Mouse (Mus musculus): ENCODE data around the gene Galnt4. TPM values are rescaled to one million over a fixed set of nuclear protein-coding genes. Genes with fewer than 3 reads are reported as not detected.

The Galnt4 gene
- total RNA-seq, 2 experiments from 2014 or later: 3.0 to 3.5 TPM

DNA sequence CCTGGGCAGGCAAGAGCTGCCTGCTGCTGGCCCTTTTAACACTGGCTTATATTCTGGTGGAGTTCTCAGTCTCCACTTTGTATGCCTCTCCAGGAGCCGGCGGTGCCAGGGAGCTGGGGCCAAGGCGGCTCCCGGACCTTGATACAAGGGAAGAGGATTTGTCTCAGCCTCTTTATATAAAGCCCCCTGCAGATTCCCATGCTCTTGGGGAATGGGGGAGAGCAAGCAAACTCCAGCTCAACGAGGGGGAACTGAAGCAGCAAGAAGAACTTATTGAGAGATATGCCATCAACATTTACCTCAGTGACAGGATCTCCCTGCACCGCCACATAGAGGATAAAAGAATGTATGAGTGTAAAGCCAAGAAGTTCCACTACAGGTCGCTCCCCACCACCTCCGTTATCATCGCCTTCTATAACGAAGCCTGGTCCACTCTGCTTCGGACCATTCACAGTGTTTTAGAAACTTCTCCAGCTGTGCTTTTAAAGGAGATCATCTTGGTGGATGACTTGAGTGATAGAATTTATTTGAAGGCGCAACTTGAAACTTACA is 548 bp downstream of the Galnt4 start:
- intact Hi-C loops (cut with DNase I; ENCODE audit: low total_unique reads): no loop called here
- DNase-seq: no peak

DNA sequence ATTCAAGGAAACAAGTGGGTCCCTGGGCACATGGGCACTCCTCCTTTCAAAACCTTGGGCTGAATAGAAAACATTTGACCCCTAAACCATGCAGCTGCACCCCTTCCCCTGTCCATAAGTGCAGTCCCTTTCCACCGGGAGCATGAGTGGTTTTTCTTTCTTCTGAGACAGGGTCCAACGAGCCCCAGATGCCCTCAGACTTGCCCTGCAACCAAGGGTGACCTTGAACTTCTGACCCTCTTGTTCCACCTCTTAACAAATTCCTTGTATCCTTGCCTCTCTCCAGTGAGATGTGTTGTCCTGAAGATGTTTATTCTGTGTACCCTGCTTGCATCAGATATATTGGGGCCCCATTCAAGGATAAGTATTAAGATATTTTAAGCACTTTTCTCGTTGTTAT is 5.6 kb downstream of the Galnt4 start:
- intact Hi-C loops (cut with DNase I; ENCODE audit: low total_unique reads): no loop called here
- no peak for DNase-seq

- no peak for DNase-seq
- intact Hi-C loops (cut with DNase I; ENCODE audit: low total_unique reads): no loop called here
Measured at GRCm38 (mm10) chr10:99114295-99114694, 6.3 kb downstream of the Galnt4 start.

DNA sequence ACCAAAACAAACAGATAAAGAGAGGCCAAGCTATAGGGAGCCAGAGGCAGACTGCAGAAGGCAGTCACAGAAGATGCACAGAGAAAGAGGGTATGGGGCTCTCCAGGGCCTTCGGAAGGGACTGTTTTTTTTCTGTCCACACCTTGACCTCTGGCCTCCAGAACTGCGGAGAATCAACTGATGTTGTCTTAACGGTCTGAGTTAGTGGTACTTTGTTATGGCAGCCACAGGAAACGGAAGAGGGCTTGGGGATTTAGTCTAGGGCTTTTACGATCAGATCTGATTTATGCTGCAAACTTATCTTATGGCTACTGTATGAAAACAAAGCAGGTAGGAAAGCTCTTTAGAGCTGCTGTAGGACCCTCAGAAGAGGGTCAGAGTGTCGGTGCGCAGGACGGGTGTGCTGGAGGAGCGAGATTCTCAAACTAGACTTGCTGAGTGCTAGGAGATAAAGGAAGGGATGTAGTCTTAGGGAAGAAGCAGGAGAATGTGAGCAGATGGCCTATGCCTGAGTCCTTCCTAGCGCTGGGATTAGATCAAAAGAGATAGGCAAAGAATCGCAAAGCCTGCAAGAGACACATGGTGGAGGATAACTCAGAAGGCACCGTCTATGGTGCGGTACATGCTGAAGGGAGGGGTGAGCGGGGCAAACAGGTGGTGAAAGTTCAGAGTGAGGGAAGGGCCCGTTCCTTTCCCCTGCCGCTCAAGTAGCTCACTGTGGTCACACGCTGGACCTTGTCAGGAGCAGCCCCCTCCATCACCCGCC is 7.7 kb downstream of the Galnt4 start:
- DNase-seq: no peak
- intact Hi-C loops (cut with DNase I; ENCODE audit: low total_unique reads): no loop called here

GRCm38 (mm10) chr10:99116237-99116632 is 8.3 kb downstream of the Galnt4 start:
- no peak for DNase-seq
- intact Hi-C loops (cut with DNase I; ENCODE audit: low total_unique reads): no loop called here

DNA sequence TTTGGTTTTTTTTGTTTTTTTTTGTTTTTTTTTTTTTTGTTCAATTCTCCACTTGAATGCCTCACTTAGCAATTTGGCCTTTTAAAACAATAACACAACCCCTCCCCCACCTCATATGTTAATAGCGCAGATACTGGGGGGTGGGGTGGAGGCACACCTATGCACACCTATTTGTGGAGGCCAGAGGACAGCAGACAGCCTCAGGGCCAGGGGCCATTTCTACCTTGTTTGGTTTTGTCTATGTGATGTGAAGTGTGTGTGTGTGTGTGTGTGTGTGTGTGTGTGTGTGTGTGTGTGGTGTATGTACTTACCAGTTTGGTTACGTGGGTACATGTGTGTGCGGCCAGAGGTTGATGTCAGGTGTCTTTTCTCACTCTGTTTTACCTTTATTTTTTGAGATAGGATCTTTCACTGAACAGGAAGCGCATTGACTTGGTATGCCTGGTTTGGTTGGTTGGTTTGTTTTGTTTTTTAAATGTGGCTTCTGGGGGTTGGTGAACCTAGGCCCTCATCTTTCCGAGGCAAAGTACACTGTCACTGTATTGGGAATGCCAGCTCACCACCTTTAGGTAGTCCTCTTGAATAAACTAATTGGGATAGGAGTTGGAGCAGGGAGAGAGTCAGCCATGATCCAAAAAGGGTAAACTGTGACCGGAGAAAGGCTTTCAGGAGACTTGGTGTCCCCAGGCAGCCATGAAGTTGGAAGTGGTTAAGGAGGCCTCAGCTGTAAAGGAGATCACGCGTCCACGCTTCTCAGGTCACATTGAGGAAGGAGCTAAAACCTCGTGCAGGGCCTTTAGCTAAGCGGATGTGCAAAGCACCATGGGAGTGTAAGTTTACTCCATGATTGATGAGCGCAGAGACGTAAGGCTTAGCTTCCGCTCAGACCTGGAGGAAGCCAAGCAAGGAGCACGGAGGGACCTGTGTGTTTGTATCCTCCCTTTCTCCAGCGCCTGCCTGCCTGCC is 9.0 kb downstream of the Galnt4 start:
- intact Hi-C loops (cut with DNase I; ENCODE audit: low total_unique reads): no loop called here

DNA sequence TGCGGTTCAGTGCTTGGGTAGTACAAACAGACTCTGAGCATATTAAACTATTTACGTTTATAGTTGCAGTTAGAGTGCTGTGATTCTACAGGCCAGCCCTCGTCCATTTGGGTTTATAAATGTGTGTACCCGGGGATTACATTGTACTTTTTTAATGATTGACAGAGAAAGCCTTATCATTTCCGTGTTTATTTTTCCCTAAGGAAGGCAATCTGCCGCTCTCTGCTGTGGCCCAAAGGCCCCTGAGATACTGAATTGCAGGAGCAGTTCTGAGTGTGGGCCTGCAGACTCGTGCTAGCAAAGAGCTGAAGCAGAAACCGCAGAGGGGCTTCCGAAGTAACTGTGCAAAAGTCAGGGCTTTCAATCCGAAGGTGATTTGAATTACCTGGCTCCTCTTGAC is 9.9 kb downstream of the Galnt4 start:
- no peak for DNase-seq
- intact Hi-C loops (cut with DNase I; ENCODE audit: low total_unique reads): no loop called here

More for the DNA sequence above, 9.0 kb downstream of the Galnt4 start:
- no peak for DNase-seq

DNA sequence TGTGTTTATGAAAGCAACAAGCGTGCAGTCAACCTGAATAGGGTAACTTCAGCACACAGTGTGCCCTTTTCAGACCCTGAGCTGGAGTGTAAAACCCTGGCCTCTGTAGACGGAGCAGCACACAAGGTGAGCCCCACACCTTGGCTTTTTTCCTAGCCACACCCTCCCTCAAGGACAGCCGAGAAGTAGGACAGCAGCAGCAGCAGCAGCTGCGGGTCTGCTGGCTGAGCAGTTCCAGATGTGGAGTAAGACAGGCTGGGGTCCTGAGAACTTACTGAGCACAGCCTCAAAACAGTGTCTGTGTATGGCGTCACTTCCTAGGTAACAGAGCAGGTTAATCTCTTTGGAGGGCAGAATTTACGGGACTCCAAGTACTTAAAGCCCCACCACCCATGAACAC is 10.7 kb downstream of the Galnt4 start:
- DNase-seq: no peak
- intact Hi-C loops (cut with DNase I; ENCODE audit: low total_unique reads): no loop called here

DNA sequence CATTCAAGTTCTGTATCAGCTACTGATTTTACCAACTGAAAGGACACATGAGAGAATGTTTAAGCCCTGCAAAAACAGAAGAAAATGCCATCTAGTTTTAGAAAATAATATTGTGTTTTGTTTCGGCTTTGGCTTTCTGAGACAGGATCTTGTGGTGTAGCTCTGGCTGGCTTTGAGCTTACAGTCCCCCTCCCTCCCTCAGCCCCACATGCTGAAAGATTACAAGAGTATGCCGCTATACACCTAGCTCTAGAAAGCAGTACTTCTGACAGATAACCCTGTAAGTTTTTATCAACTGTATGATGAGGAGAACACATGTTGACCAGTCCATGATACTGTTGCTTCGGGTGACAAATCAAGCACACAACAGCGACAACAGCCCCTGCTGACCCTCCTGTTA is 11.5 kb downstream of the Galnt4 start:
- DNase-seq: no peak
- intact Hi-C loops (cut with DNase I; ENCODE audit: low total_unique reads): no loop called here

DNA sequence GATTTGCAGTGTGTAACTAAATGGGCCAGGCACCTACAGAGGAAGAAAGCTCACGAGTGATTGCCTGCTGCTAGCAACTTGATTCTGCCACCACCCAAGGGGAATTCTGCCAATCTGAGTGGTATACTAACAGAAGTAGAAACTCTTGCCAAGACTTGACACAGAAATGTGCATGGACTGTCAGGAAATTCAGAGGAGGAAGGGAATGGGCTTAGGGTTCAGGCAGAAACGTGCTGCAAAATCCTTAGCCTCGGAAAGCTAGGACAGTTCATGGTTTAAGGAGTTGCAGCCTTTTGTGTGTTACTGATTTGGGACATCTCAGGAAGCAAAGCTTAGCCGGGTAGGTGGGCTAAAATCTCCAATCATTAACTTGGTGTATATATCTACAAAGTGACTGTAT is 18.3 kb downstream of the Galnt4 start, which contains the start of gene Phxr2:
Gene Phxr2, minus strand, starts transcription at position 101 of the 400 bp plus-strand sequence.
- intact Hi-C loops (cut with DNase I; ENCODE audit: low total_unique reads): no loop called here
- DNase-seq: no peak

GRCm38 (mm10) chr10:99126954-99127353 is 19.0 kb downstream of the Galnt4 start:
- intact Hi-C loops (cut with DNase I; ENCODE audit: low total_unique reads): no loop called here
- DNase-seq: no peak

- intact Hi-C loops (cut with DNase I; ENCODE audit: low total_unique reads): no loop called here
- DNase-seq: no peak
Measured at GRCm38 (mm10) chr10:99127691-99128261, 19.8 kb downstream of the Galnt4 start.

DNA sequence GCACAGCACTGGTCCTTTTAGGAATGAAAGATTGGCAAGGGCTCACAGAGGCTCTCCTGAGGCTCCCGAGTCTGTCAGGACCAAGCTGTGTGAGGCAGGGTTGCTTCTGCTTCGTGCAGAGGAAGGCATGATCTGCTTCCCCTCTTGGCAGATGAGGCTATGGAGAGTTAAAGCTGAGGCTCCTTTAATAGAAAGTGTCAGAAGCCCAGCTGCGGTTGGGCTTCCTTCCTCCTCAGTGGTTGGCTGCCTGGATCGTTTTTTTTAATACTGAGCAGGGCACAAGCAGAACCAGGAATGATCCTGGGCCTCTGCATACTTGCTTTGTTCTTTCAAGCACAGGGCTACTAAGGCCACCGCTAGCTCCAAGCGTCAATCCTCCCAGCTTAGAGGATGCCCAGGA is 22.7 kb downstream of the Galnt4 start:
- intact Hi-C loops (cut with DNase I; ENCODE audit: low total_unique reads): no loop called here

GRCm38 (mm10) chr10:99131298-99131697 is 23.3 kb downstream of the Galnt4 start:
- no peak for DNase-seq
- intact Hi-C loops (cut with DNase I; ENCODE audit: low total_unique reads): no loop called here

More for the DNA sequence above, 22.7 kb downstream of the Galnt4 start:
- DNase-seq: no peak

DNA sequence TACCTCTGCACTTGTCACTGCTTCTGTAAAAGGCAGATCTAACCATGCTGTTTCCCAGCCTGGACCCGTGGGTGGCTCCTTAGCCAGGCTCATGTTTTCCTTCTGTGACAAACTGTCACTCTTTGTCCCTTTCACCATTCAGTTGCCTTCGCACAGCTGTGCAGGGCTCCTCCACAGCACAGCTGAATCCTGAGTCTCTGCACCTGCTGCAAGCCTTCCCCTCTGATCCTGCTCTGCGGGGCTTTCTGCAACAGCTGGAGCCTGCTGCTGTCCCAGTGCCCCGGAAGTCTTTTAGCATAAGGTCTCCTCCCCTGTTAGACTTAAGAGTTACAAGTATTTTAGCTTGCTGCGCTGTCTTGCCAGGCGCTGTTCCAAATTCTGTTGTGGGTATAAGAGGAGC is 24.2 kb downstream of the Galnt4 start:
- intact Hi-C loops (cut with DNase I; ENCODE audit: low total_unique reads): no loop called here
- DNase-seq: no peak

- no peak for DNase-seq
- intact Hi-C loops (cut with DNase I; ENCODE audit: low total_unique reads): no loop called here
Measured at GRCm38 (mm10) chr10:99132595-99133272, 24.8 kb downstream of the Galnt4 start.

DNA sequence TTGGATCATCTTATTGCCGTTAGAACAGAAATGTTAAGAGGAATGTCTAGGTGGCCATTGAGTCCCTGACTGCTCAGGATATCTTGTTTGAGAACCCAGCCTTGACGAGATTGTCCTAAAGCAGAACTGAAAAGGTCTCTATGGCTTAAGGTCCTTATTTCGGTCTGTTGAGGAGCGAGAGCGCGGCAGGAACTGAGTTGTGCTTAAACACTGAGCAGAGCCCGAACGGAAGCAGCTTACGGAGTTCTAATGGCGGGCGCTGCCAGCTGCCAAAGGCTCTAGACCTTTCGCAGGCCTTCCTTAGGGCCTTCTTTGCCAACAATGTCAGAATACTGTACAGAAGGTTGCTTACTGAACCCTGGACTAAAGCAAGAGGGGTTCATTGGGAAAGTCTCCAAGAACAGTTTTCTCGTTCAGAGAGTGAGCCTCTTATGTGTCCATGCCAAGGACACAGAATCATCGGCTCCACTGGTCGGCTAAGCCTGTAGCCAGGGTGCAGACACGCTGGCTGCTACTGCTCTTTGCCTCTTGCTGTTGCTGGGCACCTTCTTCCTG is 25.4 kb downstream of the Galnt4 start:
- DNase-seq: no peak
- intact Hi-C loops (cut with DNase I; ENCODE audit: low total_unique reads): no loop called here

DNA sequence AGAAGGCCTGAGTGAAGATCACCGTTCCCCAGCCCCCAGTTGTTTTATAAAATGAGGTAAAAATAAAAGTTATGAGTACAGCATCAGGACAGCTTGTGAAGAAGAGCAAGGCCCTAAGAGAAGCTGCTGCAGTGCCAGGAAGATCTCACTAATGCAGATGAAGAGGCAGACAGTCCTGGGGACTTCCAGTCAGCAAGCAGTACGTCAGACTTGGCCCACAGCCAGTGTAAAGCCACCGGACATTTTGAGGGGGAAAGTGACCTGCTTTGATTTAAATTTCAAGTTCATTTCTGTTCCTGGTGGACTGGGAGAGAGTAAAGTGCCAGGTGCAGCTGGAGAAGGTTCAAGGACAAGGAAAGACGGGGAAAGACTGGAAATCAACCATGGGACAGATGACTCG is 28.4 kb downstream of the Galnt4 start:
- no peak for DNase-seq
- intact Hi-C loops (cut with DNase I; ENCODE audit: low total_unique reads): no loop called here

- intact Hi-C loops (cut with DNase I; ENCODE audit: low total_unique reads): no loop called here
- DNase-seq: no peak
Measured at GRCm38 (mm10) chr10:99145611-99146010, 37.7 kb downstream of the Galnt4 start.

Data from gastrocnemius, postnatal 14 days (tissue).